Mouse (Mus musculus) left cerebral cortex, adult 8-10 months (tissue): Measurements from ENCODE around the gene Schip1. TPM values are rescaled to one million over a fixed set of nuclear protein-coding genes. Genes with fewer than 3 reads are reported as not detected.

Experiments
- DNase-seq, 2 experiments: peaks; one replicate each; pipeline ENCODE4 v3.0.0; 2022; ENCODE audit warnings: low spot score in 2 of 2
- total RNA-seq, 4 experiments: library from RNA; stranded (reverse); gene quantifications; 2 replicates each; pipeline ENCODE4 v1.2.4; 2022

Gene Schip1
- total RNA-seq, 4 experiments from 2014 or later: 173 to 196 (median 186) TPM

DNA sequence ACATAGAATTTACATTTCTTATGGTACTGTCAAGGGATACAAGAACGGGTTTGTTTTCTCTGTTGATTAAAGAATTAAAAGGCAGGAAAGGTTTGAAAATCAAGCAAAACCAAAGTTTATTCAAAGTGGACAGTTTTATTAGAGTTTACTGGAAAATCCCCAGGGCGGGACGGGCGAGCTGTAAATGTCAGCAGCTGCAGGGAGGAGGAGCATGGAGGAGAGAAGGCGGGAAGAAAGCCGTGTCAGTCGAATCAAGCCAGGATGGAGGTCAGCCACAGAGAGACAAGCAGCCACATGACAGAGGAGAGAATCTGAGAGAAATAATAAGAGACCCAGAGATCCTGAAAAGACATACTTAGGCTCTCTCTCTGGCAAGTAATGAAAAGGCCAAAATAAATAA, 314.6 kb downstream of the Schip1 start:
- no peak for DNase-seq

DNA sequence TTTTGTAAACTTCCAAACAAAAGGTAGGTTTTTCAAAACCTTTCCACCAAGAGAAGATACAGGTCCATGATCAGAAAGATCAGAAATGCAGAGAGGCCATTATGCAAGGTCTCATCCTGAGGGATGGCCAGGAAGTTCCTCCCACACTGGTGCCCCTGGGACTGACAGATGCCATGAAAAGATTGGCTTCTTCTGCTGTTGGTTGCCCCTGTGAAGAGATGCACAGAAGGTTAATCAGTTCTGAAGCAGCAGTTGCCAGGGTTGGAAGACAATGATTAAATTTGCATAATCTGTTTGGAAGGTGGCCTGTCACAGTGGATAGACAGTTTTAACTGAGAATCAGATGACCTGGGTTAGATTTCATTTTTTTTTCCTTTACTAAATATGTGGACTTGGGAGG, 319.1 kb downstream of the Schip1 start:
- DNase-seq: no peak

DNA sequence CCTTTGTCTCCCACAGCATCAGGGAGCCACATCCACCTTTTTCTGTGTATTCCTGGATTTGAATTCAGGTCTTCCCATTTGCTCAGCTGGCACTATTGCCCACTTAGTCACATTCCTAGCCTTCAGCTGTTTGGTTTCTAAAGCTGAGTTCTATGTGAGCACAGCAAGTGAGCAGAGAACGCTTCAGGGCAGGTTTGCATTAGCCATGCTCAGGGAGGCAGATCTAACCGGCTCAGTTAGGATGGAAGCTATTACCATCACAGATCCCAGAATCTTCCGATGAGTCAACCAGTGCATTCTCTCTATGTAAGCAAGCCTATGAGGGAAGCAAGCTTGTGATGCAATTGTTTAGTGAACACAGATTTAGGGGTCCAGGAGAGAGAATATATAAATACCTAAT, 320.9 kb downstream of the Schip1 start:
- DNase-seq: no peak

DNA sequence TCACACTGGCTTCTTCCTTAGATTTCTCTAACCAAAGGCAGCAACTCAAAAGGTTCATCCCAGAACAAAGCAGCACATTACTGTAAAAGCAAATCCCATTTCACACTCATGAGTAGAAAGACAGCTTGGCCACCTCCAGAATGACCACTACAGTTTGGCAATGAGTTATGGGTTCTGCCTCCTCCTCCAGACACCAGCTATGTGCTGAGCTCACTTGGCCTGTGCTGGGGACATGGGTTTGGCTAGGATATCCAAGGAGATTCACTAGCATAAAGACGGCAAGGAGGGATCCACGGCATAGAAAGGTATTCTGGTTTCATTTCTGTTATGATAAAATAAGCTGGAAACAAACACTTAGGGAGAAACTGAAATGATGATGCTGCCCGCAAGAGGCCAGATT, 323.4 kb downstream of the Schip1 start:
- no peak for DNase-seq

DNA sequence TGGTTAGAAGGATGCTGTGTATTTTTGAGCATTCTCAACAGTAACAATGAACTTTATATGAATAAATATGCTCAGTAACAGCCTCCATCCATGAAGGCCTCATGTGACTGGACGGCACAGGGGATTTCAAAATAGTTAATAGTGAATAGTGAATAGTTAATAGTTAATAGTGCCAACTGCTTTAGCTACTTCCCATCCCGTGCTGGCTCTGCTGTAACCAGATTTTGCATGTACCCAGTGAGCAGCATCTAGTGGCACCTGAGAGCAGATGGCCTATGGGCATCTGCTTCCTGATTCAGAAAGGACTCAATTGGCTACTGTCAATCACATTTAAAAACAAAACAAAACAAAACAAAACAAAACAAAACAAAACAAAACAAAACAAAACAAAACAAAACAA, 329.0 kb downstream of the Schip1 start:
- no peak for DNase-seq

DNA sequence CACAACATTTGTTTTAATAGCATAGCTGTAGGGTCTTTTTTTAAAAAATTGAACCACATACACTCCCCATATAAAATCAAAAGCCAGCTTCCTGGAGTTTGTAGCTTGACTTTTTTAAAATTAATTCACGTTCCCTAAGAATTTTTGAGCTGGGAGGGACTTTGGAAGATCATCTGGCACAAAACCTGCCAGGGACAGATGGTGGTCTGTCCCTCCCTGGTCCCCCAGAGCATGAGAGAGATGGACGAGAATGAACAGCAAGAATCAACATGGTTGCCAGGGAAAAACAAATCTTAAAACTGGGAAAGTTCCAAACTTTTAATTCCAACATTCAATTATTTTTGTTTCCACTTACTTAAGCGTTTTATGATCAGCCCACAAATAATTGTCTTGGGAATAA, 334.1 kb downstream of the Schip1 start:
- DNase-seq: no peak

DNA sequence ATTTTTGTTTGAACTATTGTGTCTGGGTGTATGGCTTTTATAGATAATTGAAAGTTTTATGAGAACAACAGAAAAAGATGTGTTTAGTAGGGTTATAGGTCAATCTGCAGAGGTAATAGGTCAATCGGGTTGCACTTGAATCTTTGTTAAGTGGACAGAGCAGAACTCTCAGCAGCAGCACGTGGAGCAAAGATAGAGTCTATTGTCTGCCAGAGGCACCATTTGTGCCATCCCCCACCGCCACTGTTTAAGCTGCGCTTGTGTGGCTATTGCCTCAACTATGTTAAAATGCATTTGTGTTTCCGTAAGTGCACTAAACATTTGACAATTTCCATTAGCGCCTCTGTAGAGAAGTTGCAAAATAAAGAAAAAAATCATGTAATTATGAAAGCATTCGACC, 335.5 kb downstream of the Schip1 start:
- no peak for DNase-seq

DNA sequence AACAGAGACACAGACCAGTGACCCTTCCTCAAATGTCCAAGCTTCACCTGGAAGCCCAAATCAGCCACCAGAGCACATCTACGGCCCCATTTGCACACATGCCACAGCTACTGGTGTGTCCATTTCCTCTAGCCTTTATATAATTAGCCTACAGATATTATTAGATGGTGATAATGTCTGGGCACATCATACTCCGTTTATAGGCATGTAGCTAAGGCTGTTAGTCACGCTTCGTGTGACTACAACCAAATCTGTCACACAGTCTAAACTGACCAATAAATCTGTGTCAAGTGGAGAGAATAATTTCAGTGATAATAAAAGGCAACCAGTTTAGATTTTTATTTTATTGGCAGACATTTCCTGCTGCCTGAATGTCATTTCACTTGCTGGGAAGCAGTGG, 338.7 kb downstream of the Schip1 start:
- DNase-seq: no peak

DNA sequence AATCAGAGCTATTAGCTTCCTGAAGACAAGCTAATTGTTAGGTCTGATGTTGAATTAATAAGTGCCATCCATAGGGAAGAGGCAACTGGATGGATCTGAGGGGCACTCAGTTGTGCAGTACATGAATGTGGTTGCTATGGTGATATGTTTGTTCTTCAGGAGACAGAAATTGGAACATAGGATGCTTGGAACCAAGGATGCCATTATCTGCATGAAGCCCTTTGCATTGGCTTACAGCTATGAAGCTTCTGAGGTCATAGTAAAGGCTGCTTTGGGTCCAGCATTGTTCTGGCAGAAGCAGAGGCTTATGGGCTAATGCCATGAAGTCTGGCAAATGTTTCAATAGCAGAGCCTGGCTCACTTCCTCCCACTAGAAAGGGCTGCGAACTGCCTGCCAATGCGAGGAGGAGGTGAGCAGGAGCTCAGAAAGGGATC, 339.2 kb downstream of the Schip1 start:
- no peak for DNase-seq

DNA sequence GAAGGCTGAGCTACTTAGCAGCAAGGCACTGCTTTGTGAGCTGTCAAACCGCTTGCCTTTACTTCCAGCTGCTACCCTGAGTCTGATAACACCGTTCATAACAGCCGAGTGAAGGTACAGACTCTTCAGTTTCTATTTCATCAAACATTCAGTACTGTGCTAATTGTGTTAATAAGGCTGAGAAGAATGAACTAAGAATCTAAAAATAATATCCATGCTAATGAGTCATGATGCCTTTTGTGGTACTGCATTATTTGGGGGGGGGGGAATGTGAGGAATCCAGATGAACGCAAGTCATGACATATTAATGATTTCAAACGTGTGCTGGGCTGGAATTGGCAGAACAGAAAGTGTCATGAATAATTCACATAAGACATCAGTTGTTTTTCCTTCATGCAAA, 341.1 kb downstream of the Schip1 start:
- no peak for DNase-seq

DNA sequence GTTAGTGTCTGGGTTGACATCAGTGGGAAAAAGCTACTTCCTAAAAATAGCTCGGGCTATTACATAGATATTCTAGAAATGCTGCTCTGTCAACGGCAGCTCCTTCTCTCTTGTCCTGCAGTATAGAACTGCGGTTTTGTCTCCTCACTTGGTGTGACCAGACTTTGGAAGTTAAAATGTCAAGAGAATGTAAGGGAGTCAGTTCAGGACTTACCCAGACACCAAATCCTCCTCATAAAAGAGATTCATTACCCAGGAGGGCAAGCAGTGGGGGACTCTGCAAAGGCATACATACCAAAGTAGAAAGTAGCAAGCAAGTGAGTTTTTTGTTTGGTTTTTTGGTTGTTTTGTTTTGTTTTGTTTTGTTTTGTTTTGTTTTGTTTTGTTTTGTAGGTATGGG, 347.7 kb downstream of the Schip1 start:
- no peak for DNase-seq

DNA sequence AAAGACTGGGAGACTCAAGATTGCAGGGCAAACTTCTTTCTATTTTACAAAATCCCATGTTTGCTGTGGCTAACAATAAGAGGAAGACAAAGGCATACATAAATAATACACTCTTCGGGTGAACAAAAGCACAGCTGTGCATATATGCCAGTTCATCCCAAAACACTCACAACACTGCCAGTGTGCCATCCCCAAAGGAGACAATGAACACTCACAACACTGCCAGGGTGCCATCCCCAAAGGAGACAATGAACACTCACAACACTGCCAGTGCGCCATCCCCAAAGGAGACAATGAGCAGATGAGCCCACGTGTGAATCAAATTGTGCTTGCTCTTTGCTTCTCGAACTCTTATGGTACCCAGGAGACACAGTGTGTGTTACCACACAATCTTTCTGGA, 355.2 kb downstream of the Schip1 start:
- DNase-seq: peak in 1 of 2 experiments; percentile 9

DNA sequence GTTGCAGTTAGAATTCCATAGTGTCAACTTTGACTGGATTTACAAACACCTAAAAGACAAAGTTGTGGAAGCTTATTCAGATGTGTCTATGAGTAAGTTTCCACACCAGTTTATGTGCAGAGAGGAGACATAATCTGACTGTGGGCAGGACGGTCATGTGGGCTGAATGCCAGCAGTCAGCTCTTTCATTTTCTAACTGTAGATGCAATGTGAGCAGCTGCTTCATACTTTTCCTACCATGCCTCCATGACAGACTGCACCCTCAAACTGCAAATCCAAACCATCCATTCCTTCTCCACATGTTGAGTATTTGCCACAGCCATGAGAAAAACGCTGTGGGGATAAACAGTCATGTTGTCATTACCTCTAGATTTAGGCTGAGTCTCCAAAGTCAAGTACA, 356.3 kb downstream of the Schip1 start:
- DNase-seq: no peak

DNA sequence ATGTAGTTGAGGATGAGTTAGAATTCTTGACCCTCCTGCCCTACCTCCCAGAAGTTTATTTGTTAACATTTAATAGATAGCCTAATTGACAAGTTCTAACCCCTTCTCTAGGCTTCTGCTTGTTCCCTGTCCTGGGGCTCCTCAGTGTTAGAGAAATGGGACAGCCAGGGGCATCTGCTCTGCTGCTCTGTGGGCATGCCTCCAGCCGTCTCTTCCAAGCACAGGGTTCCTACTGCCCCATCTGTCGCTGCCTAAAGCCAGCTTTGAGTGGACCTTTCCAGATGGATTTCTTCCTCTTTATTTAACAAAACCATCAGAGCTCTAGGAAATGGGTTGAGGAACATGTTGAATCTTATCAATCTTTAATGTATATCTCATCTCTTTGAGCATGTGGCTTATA, 357.2 kb downstream of the Schip1 start:
- no peak for DNase-seq

DNA sequence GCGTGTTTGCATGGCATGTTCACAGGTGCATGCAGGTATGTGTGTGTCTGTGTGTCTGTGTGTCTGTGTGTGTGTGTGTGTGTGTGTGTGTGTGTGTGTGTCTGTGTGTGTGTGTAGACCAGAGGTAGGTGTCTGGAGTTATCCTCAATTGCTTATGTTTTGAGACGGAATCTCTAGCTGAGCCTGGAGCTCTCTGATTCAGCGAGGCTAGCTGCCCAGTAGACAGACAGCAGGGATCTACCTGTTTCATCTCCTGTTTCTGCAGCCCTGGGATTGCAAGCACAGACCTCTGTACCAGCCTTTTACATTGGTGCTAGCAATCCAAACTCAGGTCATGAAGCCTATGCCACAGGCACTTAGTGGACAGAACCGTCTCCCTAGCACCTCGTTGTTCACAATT, 363.5 kb downstream of the Schip1 start:
- no peak for DNase-seq

DNA sequence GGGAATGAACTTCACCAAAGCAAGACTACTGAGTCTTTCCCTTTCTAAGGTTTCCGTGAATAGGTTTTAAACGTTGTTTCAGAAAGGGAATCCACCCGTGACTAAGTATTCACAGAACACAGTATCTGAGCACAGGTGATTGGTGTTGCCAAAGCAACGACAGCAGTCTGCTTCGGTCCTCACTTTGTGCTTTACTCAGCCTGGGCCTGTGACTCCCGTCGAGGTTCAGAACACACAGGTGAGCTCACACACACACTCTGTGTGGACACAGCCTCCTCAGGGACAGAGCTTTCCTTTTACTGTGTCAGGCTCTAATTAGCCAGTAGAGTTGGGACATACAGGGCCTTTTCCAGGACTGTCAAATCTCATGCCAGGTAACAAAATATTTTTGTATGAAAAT, 369.8 kb downstream of the Schip1 start:
- DNase-seq: no peak

DNA sequence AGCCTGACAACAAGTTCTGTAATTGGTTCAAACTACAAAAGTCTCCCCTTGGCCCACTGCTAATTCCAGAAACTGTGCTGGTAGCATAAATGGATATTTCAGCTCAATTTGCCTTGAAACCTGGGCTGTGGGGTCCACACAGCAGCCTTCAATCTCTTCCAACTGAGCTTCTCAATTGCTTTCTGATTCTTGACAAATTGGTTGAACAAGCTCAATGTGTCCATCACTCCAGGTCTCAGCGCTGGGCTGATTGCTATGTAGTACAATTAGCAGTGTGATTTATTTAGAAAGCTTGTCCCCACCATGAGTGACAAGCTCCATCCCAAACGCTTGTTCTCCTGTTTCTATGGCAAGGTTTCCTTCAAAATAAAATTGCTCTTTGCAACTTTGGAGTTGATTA, 370.3 kb downstream of the Schip1 start:
- DNase-seq: no peak

DNA sequence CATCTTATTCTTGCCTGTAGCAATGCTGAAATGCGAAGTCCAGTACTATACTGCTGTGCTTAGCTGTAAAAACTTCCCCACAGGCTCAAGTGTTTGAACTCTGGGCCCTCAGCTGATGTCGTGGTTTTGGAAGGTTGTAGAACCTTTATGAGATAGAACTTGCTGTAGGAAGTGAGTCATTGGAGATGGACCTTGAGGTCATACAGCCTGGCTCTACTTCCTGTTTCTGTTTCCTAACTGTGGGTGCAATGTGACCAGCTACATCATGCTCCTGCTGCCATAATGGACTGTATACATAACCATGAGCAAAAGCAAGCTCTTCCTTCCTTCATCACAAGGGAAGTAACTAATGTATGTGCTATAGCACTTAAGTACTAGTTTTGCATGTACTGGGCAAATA, 383.9 kb downstream of the Schip1 start:
- no peak for DNase-seq

DNA sequence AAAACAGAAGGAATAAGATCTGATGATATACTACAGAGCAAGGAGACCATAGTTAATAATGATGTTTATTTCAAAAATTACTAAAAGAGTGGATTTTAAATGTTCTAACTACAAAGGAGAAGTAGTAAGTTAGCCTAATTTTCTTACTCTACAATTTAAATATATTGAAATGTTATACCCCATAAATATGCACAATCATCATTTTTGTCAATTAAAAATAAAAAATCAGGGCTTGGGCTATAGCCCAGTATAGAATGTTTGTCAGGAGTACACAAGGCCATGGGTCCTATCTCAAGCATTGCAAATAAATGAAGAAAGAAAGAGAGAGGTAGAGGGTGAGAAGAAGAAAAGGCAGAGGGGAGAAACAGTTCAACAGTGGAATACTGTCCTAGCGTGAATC, 387.0 kb downstream of the Schip1 start:
- no peak for DNase-seq

DNA sequence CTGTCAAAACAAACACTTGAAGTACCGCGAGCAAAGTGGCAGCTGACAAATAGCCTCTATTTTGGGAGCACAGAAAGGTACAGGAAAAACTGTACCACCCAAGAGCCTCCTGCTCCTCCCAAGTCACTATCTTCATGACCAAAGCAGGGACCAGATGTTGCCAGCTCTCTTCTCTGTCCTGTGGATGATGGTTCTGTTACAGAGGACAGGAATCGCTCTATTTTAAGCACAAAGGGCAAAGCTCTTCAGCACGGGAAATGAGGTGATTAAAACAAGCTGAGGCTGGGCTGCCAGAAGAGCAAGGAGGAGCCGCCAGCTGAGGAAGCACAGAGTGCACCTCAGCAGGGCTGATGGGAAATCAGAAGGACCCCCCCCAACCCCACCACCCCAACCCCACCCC, 388.7 kb downstream of the Schip1 start:
- DNase-seq: no peak

DNA sequence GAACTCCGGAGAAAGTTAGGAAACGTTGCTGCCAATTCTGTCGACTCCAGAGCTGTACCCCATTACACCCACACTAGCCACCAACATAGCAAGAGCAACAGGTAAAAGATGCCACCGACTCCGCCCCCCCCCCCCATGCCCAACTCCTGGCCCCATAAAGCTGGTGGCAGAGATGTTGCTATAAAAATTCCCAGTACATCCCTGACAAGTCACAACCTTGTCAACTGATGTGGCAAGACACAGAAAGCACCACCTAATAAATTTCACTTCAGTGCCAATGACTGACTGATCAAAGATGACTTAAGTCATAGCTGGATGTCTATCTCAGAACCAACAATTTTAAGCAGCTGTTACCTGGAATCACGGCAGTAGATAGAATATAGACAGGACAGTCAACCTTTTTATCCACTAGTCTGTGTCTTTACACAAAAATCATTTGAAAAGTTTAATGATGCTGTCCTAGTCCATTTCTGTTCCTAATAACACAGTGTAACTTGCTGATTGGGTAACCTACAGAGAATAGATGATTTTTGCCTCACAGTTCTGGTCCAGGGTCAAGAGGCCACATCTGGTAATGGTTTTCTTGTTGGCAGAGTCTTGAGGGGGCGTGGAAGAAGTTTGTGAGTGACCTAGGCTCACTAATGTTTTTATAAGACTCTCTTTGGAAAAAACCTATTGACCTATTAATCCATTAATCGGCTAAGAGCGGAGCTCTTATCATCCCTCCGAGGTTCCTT, 389.3 kb downstream of the Schip1 start:
- no peak for DNase-seq

DNA sequence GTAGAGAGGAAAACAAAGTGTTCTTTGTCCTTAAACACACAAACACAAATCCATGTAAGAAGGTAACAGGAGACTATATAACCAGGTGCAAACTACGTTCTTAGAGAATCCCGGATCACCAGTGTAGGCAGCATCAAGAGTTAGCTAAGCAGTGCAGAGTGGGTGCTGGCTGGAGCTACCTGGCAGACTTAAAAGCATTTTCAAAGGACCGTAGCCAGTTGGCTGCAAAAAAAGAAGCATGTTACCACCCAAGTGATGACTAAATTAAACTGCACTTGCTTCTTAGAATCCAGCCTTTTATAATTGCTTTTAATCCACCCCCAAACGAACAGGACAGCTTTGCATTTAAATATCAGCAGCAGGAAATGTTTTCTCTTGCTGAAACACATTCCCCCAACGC, 402.0 kb downstream of the Schip1 start:
- DNase-seq: peak in 1 of 2 experiments; percentile 78

DNA sequence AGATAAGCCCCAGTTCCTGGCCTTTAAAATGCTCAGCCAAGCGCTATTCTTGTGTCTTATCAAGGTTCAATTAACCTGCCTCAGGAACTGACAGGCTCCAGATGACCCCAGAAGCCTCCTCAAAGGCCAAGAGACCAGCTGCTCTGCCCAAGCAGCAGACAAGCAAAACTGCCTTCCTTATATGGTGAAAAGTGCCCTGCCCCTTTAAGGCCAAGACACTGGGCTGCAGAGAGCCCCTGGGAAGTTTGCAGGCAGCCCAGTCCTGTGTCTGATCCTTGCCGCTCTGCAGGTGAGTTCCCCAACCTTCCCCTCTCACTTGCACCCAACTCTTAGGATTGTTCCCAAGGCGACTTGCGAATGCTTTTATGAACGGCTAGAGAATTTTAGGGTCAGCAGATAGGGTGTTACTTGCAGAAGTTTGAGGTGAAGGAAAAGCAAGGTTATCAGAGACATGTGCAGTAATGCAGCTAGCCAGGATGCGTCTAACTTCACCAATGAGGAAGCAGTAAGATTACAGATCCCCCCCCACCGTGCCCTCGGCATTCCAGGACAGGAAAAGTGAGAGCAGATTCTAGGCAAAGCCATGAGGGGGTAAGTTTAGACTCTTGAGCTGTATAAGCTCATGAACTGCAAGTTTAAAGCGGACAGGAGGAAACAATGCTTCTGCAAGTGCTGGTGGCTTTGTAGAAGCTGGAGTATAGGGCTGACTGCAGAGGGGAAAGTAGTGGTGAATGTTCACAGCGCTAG, 403.5 kb downstream of the Schip1 start:
- DNase-seq: no peak
